Mouse (Mus musculus): ENCODE results near the gene Phf23. TPM values are rescaled to one million over a fixed set of nuclear protein-coding genes. Genes with fewer than 3 reads are reported as not detected.

The Phf23 gene
- polyA plus RNA-seq, 1 experiment, result 93.4 TPM

DNA sequence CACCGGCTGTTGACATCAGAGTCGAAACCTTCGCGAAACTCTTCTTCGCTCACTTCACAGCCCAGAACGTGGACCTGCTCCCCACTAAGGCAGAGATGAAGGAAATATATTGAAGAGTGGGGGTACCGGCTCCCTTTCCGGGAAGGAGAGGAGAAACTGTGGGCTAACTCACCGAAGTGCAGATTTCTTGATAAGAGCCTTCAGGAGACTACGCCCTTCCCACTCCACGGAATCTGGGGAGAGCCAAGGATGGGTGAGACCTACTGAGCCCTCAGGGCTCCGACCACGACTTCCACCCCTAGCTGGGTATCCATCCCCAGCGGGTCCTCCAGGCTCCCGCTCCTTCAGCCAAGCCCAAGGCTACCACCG, 15.8 kb upstream of the Phf23 start:
- peaks cover 55% of the 10 kb centered on the region for H3K36me3 ChIP-seq (ENCODE audit: control insufficient read depth, insufficient read depth)
- H3ac ChIP-seq (ENCODE audit: control insufficient read depth, insufficient read length, low read depth), result peak overlapping the region; percentile 90
- H3K79me2 ChIP-seq (ENCODE audit: control insufficient read depth, insufficient read depth), result peaks cover 70% of the 10 kb centered on the region

GRCm38 (mm10) chr11:69980196-69981140, 15.1 kb upstream of the Phf23 start:
- H3K4me3 ChIP-seq (ENCODE audit: insufficient read depth, poor library complexity, severe bottlenecking), result peak overlapping the region; percentile 94
- peaks cover 66% of the 10 kb centered on the region for H3K79me3 ChIP-seq (ENCODE audit: low read depth)
- peak overlapping the region; percentile 97 for H3ac ChIP-seq (ENCODE audit: control insufficient read depth, insufficient read length, low read depth)
- TF ChIP-seq MAX (IDR thresholded peaks at IDR 0.05), result peak; percentile 20
- peak; percentile 30 for TF ChIP-seq CEBPB (IDR thresholded peaks at IDR 0.05; ENCODE audit: low read depth)
- peak; percentile 11 for TF ChIP-seq USF1 (IDR thresholded peaks at IDR 0.05; ENCODE audit: low read depth)
- no peak for TF ChIP-seq CTCF (IDR thresholded peaks at IDR 0.05; ENCODE audit: control insufficient read depth, insufficient read depth, insufficient read length)
- H3K36me3 ChIP-seq (ENCODE audit: control insufficient read depth, insufficient read depth), result peaks cover 55% of the 10 kb centered on the region
- peaks cover 76% of the 10 kb centered on the region for H3K79me2 ChIP-seq (ENCODE audit: control insufficient read depth, insufficient read depth)
- no peaks in the 10 kb centered on the region for H3K27me3 ChIP-seq (ENCODE audit: control insufficient read depth, insufficient read depth, insufficient read length)

More for the DNA sequence above, 15.8 kb upstream of the Phf23 start:
- TF ChIP-seq MYOD1 (IDR thresholded peaks at IDR 0.05; ENCODE audit: control insufficient read depth, insufficient read length, low read depth), result no peak
- TF ChIP-seq FOSL1 (IDR thresholded peaks at IDR 0.05; ENCODE audit: insufficient read depth, low read length, poor library complexity, severe bottlenecking), result no peak
- no peak for TF ChIP-seq CEBPB (IDR thresholded peaks at IDR 0.05; ENCODE audit: low read depth)
- TF ChIP-seq MAX (IDR thresholded peaks at IDR 0.05), result no peak
- TF ChIP-seq CTCF (IDR thresholded peaks at IDR 0.05; ENCODE audit: control insufficient read depth, insufficient read depth, insufficient read length), result no peak
- TF ChIP-seq MYOG (IDR thresholded peaks at IDR 0.05; ENCODE audit: control insufficient read depth, extremely low read depth, insufficient read length), result no peak
- TF ChIP-seq USF1 (IDR thresholded peaks at IDR 0.05; ENCODE audit: low read depth), result no peak
- Histone ChIP-seq H3K4me3 (ENCODE audit: insufficient read depth, poor library complexity, severe bottlenecking) (peak overlapping the region; percentile 94), H3K79me3 (ENCODE audit: low read depth) (peaks cover 61% of the 10 kb centered on the region), H3K27me3 (ENCODE audit: control insufficient read depth, insufficient read depth, insufficient read length) (no peaks in the 10 kb centered on the region)

- peaks cover 55% of the 10 kb centered on the region for H3K36me3 ChIP-seq (ENCODE audit: control insufficient read depth, insufficient read depth)
- H3K27me3 ChIP-seq (ENCODE audit: control insufficient read depth, insufficient read depth, insufficient read length), result no peaks in the 10 kb centered on the region
- H3ac ChIP-seq (ENCODE audit: control insufficient read depth, insufficient read length, low read depth), result peak within 1 kb of the TSS; percentile 97
- H3K79me2 ChIP-seq (ENCODE audit: control insufficient read depth, insufficient read depth), result peaks cover 80% of the 10 kb centered on the region
- H3K4me3 ChIP-seq (ENCODE audit: insufficient read depth, poor library complexity, severe bottlenecking), result peak within 1 kb of the TSS; percentile 94
- TF ChIP-seq MYOG (IDR thresholded peaks at IDR 0.05; ENCODE audit: control insufficient read depth, extremely low read depth, insufficient read length) (no peak), MAX (IDR thresholded peaks at IDR 0.05) (no peak), CEBPB (IDR thresholded peaks at IDR 0.05; ENCODE audit: low read depth) (no peak), USF1 (IDR thresholded peaks at IDR 0.05; ENCODE audit: low read depth) (no peak), MYOD1 (IDR thresholded peaks at IDR 0.05; ENCODE audit: control insufficient read depth, insufficient read length, low read depth) (no peak), CTCF (IDR thresholded peaks at IDR 0.05; ENCODE audit: control insufficient read depth, insufficient read depth, insufficient read length) (no peak), FOSL1 (IDR thresholded peaks at IDR 0.05; ENCODE audit: insufficient read depth, low read length, poor library complexity, severe bottlenecking) (no peak)
- H3K79me3 ChIP-seq (ENCODE audit: low read depth), result peaks cover 66% of the 10 kb centered on the region
These were observed 14.3 kb upstream of the Phf23 start, which contains the start of gene Ctdnep1 for GRCm38 (mm10) chr11:69981141-69981762. Gene Ctdnep1, plus strand, starts transcription at chr11:69981156.

GRCm38 (mm10) chr11:69982225-69982624, 13.4 kb upstream of the Phf23 start, which contains the start of gene Elp5:
Gene Elp5, minus strand, starts transcription at chr11:69982517.
- H3K79me3 ChIP-seq (ENCODE audit: low read depth), result peaks cover 65% of the 10 kb centered on the region
- H3K4me3 ChIP-seq (ENCODE audit: insufficient read depth, poor library complexity, severe bottlenecking), result peak within 1 kb of the TSS; percentile 94
- H3ac ChIP-seq (ENCODE audit: control insufficient read depth, insufficient read length, low read depth), result peak within 1 kb of the TSS; percentile 97
- TF ChIP-seq USF1 (IDR thresholded peaks at IDR 0.05; ENCODE audit: low read depth), result no peak
- peaks cover 85% of the 10 kb centered on the region for H3K79me2 ChIP-seq (ENCODE audit: control insufficient read depth, insufficient read depth)
- no peaks in the 10 kb centered on the region for H3K27me3 ChIP-seq (ENCODE audit: control insufficient read depth, insufficient read depth, insufficient read length)
- peaks cover 58% of the 10 kb centered on the region for H3K36me3 ChIP-seq (ENCODE audit: control insufficient read depth, insufficient read depth)

DNA sequence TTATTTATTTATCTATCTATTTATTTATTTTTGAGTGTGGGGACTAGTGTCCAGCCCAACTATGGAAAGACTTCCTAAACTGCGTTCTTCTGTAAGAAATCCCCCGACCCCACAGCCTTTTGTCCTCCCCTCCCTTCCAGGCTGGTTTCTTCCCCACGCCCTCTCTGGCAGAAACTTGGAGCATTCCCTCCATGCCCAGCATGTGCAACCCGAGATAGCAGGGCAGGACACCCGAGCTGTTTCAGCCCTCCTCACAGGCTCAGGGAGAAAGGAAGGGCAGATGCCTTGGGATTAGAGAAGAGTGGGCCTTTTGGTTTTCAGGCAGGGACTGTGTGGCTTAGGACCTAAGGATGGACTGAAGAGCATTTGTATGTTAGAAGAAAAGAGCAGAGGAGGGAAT, 12.7 kb upstream of the Phf23 start:
- no peak for TF ChIP-seq USF1 (IDR thresholded peaks at IDR 0.05; ENCODE audit: low read depth)
- no peak for TF ChIP-seq MYOG (IDR thresholded peaks at IDR 0.05; ENCODE audit: control insufficient read depth, extremely low read depth, insufficient read length)
- no peak for TF ChIP-seq MYOD1 (IDR thresholded peaks at IDR 0.05; ENCODE audit: control insufficient read depth, insufficient read length, low read depth)
- TF ChIP-seq CEBPB (IDR thresholded peaks at IDR 0.05; ENCODE audit: low read depth), result no peak
- no peak for TF ChIP-seq MAX (IDR thresholded peaks at IDR 0.05)
- no peak for TF ChIP-seq CTCF (IDR thresholded peaks at IDR 0.05; ENCODE audit: control insufficient read depth, insufficient read depth, insufficient read length)
- no peak for TF ChIP-seq FOSL1 (IDR thresholded peaks at IDR 0.05; ENCODE audit: insufficient read depth, low read length, poor library complexity, severe bottlenecking)
- H3K27me3 ChIP-seq (ENCODE audit: control insufficient read depth, insufficient read depth, insufficient read length), result no peaks in the 10 kb centered on the region
- H3K79me3 ChIP-seq (ENCODE audit: low read depth), result peaks cover 61% of the 10 kb centered on the region
- no peak overlapping the region for H3K4me3 ChIP-seq (ENCODE audit: insufficient read depth, poor library complexity, severe bottlenecking)
- peaks cover 85% of the 10 kb centered on the region for H3K79me2 ChIP-seq (ENCODE audit: control insufficient read depth, insufficient read depth)
- peaks cover 58% of the 10 kb centered on the region for H3K36me3 ChIP-seq (ENCODE audit: control insufficient read depth, insufficient read depth)
- peak overlapping the region; percentile 20 for H3ac ChIP-seq (ENCODE audit: control insufficient read depth, insufficient read length, low read depth)
